Mouse (Mus musculus): ENCODE measurements around the gene Cyp2d22. TPM values are rescaled to one million over a fixed set of nuclear protein-coding genes. Genes with fewer than 3 reads are reported as not detected.
A peak's percentile ranks its signal among the peaks of the same experiment; 100 is the strongest.

The Cyp2d22 gene
- polyA plus RNA-seq, 1 experiment from 2014 or later: 1.5 TPM

GRCm38 (mm10) chr15:82379511-82379870 is 569 bp downstream of the Cyp2d22 start:
- Histone ChIP-seq H3K4me3 (ENCODE audit: low read depth, low read length) (peak overlapping the region; percentile 32), H3K9ac (ENCODE audit: low read depth, low read length) (0 out of 2 replicates have a peak overlapping the region, but pooled peaks have one; percentile 45), H3K27me3 (ENCODE audit: control insufficient read depth, insufficient read depth, low read depth, low read length) (no peaks in the 10 kb centered on the region), H3K27ac (ENCODE audit: low read length) (no peak overlapping the region), H3K4me2 (ENCODE audit: low read length) (peak overlapping the region; percentile 65; the same call in 1 of the 2 replicates), H3K9me3 (replicated peaks; ENCODE audit: control insufficient read depth, low read length, poor library complexity, severe bottlenecking) (no peaks in the 10 kb centered on the region), H3K4me1 (ENCODE audit: control insufficient read depth, insufficient read depth, low read length) (peaks cover 3% of the 10 kb centered on the region; the same call in 1 of the 2 replicates), H3K36me3 (ENCODE audit: control insufficient read depth, insufficient read depth, low read length) (no peaks in the 10 kb centered on the region)
- 16% methylated on average over 7 of the region's 7 CpGs for WGBS
- ATAC-seq: 0 out of 2 replicates have a peak, but pooled peaks have one; percentile 11

GRCm38 (mm10) chr15:82378261-82379180 is 1.5 kb downstream of the Cyp2d22 start:
- ATAC-seq: no peak
- WGBS: 52% methylated on average over 15 of the region's 15 CpGs
- Histone ChIP-seq H3K4me2 (ENCODE audit: low read length) (no peak overlapping the region), H3K4me3 (ENCODE audit: low read depth, low read length) (no peak overlapping the region), H3K9me3 (replicated peaks; ENCODE audit: control insufficient read depth, low read length, poor library complexity, severe bottlenecking) (no peaks in the 10 kb centered on the region), H3K36me3 (ENCODE audit: control insufficient read depth, insufficient read depth, low read length) (no peaks in the 10 kb centered on the region), H3K4me1 (ENCODE audit: control insufficient read depth, insufficient read depth, low read length) (peaks cover 3% of the 10 kb centered on the region; the same call in 1 of the 2 replicates), H3K27ac (ENCODE audit: low read length) (0 out of 2 replicates have a peak overlapping the region, but pooled peaks have one; percentile 15), H3K9ac (ENCODE audit: low read depth, low read length) (no peak overlapping the region), H3K27me3 (ENCODE audit: control insufficient read depth, insufficient read depth, low read depth, low read length) (no peaks in the 10 kb centered on the region)

- H3K27me3 ChIP-seq (ENCODE audit: control insufficient read depth, insufficient read depth, low read depth, low read length): no peaks in the 10 kb centered on the region
- H3K4me1 ChIP-seq (ENCODE audit: control insufficient read depth, insufficient read depth, low read length): peaks cover 3% of the 10 kb centered on the region; the same call in 1 of the 2 replicates
- no peaks in the 10 kb centered on the region for H3K36me3 ChIP-seq (ENCODE audit: control insufficient read depth, insufficient read depth, low read length)
- H3K27ac ChIP-seq (ENCODE audit: low read length): no peak overlapping the region
- H3K9me3 ChIP-seq (replicated peaks; ENCODE audit: control insufficient read depth, low read length, poor library complexity, severe bottlenecking): no peaks in the 10 kb centered on the region
- ATAC-seq: no peak
- no peak overlapping the region for H3K4me2 ChIP-seq (ENCODE audit: low read length)
- no peak overlapping the region for H3K4me3 ChIP-seq (ENCODE audit: low read depth, low read length)
- H3K9ac ChIP-seq (ENCODE audit: low read depth, low read length): no peak overlapping the region
- WGBS: 84% methylated on average over 5 of the region's 5 CpGs
Observed at GRCm38 (mm10) chr15:82377701-82378100, 2.4 kb downstream of the Cyp2d22 start.

GRCm38 (mm10) chr15:82376393-82377138 is 3.5 kb downstream of the Cyp2d22 start:
- Histone ChIP-seq H3K4me1 (ENCODE audit: control insufficient read depth, insufficient read depth, low read length) (peaks cover 3% of the 10 kb centered on the region; the same call in 1 of the 2 replicates), H3K36me3 (ENCODE audit: control insufficient read depth, insufficient read depth, low read length) (no peaks in the 10 kb centered on the region), H3K27me3 (ENCODE audit: control insufficient read depth, insufficient read depth, low read depth, low read length) (no peaks in the 10 kb centered on the region), H3K4me3 (ENCODE audit: low read depth, low read length) (no peak overlapping the region), H3K9me3 (replicated peaks; ENCODE audit: control insufficient read depth, low read length, poor library complexity, severe bottlenecking) (no peaks in the 10 kb centered on the region), H3K9ac (ENCODE audit: low read depth, low read length) (no peak overlapping the region), H3K4me2 (ENCODE audit: low read length) (no peak overlapping the region), H3K27ac (ENCODE audit: low read length) (no peak overlapping the region)
- WGBS: 66% methylated on average over 17 of the region's 17 CpGs
- ATAC-seq: no peak

- H3K27ac ChIP-seq (ENCODE audit: low read length): no peak overlapping the region
- ATAC-seq: no peak
Observed at GRCm38 (mm10) chr15:82375855-82376254, 4.2 kb downstream of the Cyp2d22 start.

GRCm38 (mm10) chr15:82374437-82374836 is 5.6 kb downstream of the Cyp2d22 start:
- 76% methylated on average over 5 of the region's 5 CpGs for WGBS
- H3K4me1 ChIP-seq (ENCODE audit: control insufficient read depth, insufficient read depth, low read length): no peaks in the 10 kb centered on the region
- H3K9me3 ChIP-seq (replicated peaks; ENCODE audit: control insufficient read depth, low read length, poor library complexity, severe bottlenecking): no peaks in the 10 kb centered on the region
- no peak overlapping the region for H3K4me2 ChIP-seq (ENCODE audit: low read length)
- no peak overlapping the region for H3K27ac ChIP-seq (ENCODE audit: low read length)
- H3K9ac ChIP-seq (ENCODE audit: low read depth, low read length): no peak overlapping the region
- H3K4me3 ChIP-seq (ENCODE audit: low read depth, low read length): no peak overlapping the region
- no peak for ATAC-seq
- H3K27me3 ChIP-seq (ENCODE audit: control insufficient read depth, insufficient read depth, low read depth, low read length): no peaks in the 10 kb centered on the region
- no peaks in the 10 kb centered on the region for H3K36me3 ChIP-seq (ENCODE audit: control insufficient read depth, insufficient read depth, low read length)

More at GRCm38 (mm10) chr15:82375855-82376254, 4.2 kb downstream of the Cyp2d22 start:
- Histone ChIP-seq H3K27me3 (ENCODE audit: control insufficient read depth, insufficient read depth, low read depth, low read length) (no peaks in the 10 kb centered on the region), H3K9ac (ENCODE audit: low read depth, low read length) (no peak overlapping the region), H3K36me3 (ENCODE audit: control insufficient read depth, insufficient read depth, low read length) (no peaks in the 10 kb centered on the region), H3K4me3 (ENCODE audit: low read depth, low read length) (no peak overlapping the region), H3K9me3 (replicated peaks; ENCODE audit: control insufficient read depth, low read length, poor library complexity, severe bottlenecking) (no peaks in the 10 kb centered on the region), H3K4me1 (ENCODE audit: control insufficient read depth, insufficient read depth, low read length) (no peaks in the 10 kb centered on the region; the same call in 1 of the 2 replicates), H3K4me2 (ENCODE audit: low read length) (no peak overlapping the region)
- 87% methylated on average over 9 of the region's 9 CpGs for WGBS

GRCm38 (mm10) chr15:82372991-82373390 is 7.1 kb downstream of the Cyp2d22 start:
- ATAC-seq: no peak
- H3K9ac ChIP-seq (ENCODE audit: low read depth, low read length): no peak overlapping the region
- H3K27ac ChIP-seq (ENCODE audit: low read length): no peak overlapping the region
- H3K4me2 ChIP-seq (ENCODE audit: low read length): no peak overlapping the region
- no peaks in the 10 kb centered on the region for H3K27me3 ChIP-seq (ENCODE audit: control insufficient read depth, insufficient read depth, low read depth, low read length)
- no peak overlapping the region for H3K4me3 ChIP-seq (ENCODE audit: low read depth, low read length)
- H3K9me3 ChIP-seq (replicated peaks; ENCODE audit: control insufficient read depth, low read length, poor library complexity, severe bottlenecking): no peaks in the 10 kb centered on the region
- H3K36me3 ChIP-seq (ENCODE audit: control insufficient read depth, insufficient read depth, low read length): no peaks in the 10 kb centered on the region
- no peaks in the 10 kb centered on the region for H3K4me1 ChIP-seq (ENCODE audit: control insufficient read depth, insufficient read depth, low read length)
- 92% methylated on average over 5 of the region's 5 CpGs for WGBS

- Histone ChIP-seq H3K9ac (ENCODE audit: low read depth, low read length) (no peak overlapping the region), H3K9me3 (replicated peaks; ENCODE audit: control insufficient read depth, low read length, poor library complexity, severe bottlenecking) (no peaks in the 10 kb centered on the region), H3K27ac (ENCODE audit: low read length) (no peak overlapping the region), H3K4me2 (ENCODE audit: low read length) (no peak overlapping the region), H3K4me1 (ENCODE audit: control insufficient read depth, insufficient read depth, low read length) (no peaks in the 10 kb centered on the region), H3K36me3 (ENCODE audit: control insufficient read depth, insufficient read depth, low read length) (no peaks in the 10 kb centered on the region), H3K4me3 (ENCODE audit: low read depth, low read length) (no peak overlapping the region), H3K27me3 (ENCODE audit: control insufficient read depth, insufficient read depth, low read depth, low read length) (no peaks in the 10 kb centered on the region)
- ATAC-seq: no peak
- 91% methylated on average over 6 of the region's 6 CpGs for WGBS
Observed at GRCm38 (mm10) chr15:82372446-82372845, 7.6 kb downstream of the Cyp2d22 start.
